Mouse (Mus musculus): Measurements from ENCODE around the gene Ndufaf8. TPM values are rescaled to one million over a fixed set of nuclear protein-coding genes. Genes with fewer than 3 reads are reported as not detected.

Gene Ndufaf8
- 10 to 100 TPM; 26.6 to 27.0 TPM for total RNA-seq (2023)

DNA sequence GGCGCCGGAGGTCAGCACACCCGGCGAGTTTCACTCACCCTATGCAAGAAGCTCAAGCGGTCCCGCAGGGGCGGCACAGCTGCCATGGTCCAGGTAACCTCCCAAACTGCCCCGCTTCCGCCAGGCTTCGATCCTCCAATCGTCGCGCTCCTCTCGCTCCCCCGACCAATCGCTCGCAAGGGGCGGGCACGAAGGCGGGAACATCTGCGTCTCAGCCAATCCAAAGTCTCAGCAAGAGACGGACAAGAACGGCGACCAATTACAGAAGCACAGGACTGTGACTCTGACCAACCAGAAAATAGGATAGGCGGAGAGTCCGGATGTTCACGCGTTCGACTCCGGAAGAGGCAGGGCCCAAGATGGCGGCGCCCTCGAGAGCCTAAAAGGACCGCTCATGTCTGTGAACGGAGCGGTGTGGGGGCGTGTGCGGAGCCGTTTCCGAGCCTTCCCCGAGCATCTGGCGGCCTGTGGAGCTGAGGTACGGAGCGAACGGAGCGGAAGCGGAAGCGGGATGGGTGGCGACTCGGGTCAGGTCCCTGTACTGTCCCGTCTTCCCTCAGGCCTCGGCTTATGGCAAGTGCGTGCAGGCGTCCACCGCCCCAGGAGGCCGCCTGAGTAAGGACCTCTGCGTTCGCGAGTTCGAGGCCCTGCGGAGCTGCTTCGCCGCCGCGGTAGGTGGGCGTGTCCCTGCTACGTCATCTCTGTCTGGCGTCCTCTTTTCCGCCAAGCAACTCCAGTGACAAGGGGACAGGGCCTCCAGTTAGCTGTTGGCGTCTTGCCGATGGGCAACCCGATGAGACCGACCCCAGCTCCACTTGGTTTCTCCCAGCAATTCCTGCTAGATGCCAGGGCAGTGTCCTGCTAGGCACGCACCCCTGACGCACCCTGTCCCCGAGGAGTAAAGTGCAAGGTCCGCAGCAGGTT lies at the start of gene Ndufaf8, which contains the start of gene Tepsin:
Ndufaf8 (plus strand) TSS at position 341 of the 924 bp plus-strand sequence.
Tepsin (minus strand) TSS at position 144 of the 924 bp plus-strand sequence.

GRCm38 (mm10) chr11:120086702-120087152 lies 12.0 kb upstream of the Ndufaf8 start, which contains the start of gene Cep131:
Cep131 (minus strand) TSS chr11:120086827.

Other genes with a start within 250 kb of the Ndufaf8 start
- gene Chmp6, start 185.5 kb upstream of the Ndufaf8 start, total RNA-seq (2023) = 10 to 100 TPM; 31.8 to 34.3 TPM
- gene Baiap2, start 156.2 kb upstream of the Ndufaf8 start, total RNA-seq (2023) = 10 to 100 TPM; 19.8 to 24.5 TPM
- gene Aatk, start 51.8 kb upstream of the Ndufaf8 start, total RNA-seq (2023) = 10 to 100 TPM; 15.1 to 21.4 TPM
- gene Cep131, start 12.1 kb upstream of the Ndufaf8 start, total RNA-seq (2023) = 10 to 100 TPM in 1 of 2 experiments, 1 to 10 TPM in 1; 8.8 to 12.5 TPM
- 10 to 100 TPM; 15.8 to 17.8 TPM for gene Tepsin, start 197 bp upstream of the Ndufaf8 start, total RNA-seq (2023)
- gene Slc38a10, start 52.4 kb downstream of the Ndufaf8 start, total RNA-seq (2023) = 100 to 1,000 TPM; 102 to 104 TPM
- gene Bahcc1, start 134.0 kb downstream of the Ndufaf8 start, total RNA-seq (2023) = 1 to 10 TPM; 7.5 to 7.6 TPM
- 1,000 to 10,000 TPM; 2,824 to 3,098 TPM for gene Actg1, start 249.6 kb downstream of the Ndufaf8 start, total RNA-seq (2023)